Mouse (Mus musculus) spleen, postnatal 14 days (tissue): Measurements from ENCODE around the gene Ankrd13d.

ENCODE experiments used
- DNase-seq, 2 experiments: peaks; one replicate each; pipeline ENCODE4 v3.0.0; 2021 to 2022; ENCODE audit warnings: low spot score in 2 of 2

Gene Ankrd13d

DNA sequence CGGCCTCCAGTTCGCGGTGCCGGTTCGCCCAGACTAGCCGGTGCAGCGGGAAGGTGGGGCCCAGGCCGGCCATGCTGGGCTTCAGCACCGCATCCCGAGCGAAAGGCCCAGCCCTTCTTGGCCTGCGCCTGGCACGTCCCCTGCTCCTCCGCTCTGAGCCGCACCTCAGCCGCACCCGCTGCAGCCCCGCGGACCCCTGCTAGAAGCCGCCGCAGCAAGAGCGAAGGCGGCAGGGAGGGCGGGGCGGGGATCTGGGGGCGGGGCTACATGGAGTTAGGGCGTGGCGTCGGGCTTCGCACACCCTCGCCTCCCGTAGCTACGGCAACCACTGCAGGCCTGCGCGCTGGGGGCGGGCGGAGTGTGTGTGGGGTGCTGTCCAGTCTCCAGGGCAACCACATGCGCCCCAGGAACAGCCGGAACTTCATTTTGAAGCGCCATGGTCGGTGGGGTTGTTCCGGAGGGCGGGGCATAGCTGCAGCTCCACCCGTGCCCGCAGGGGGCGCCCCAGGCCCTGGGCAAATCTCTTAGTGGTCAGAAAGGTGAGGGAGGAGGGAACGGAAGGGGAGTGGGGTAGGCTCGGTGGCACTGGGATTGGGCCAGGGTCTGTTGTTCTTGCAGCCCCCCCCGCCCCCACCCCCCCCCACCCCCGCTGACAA lies at the start of gene Ankrd13d:
Gene Ankrd13d, minus strand, starts transcription at position 240 of the 656 bp plus-strand sequence.
- DNase-seq = peak; percentile 81 to 85

DNA sequence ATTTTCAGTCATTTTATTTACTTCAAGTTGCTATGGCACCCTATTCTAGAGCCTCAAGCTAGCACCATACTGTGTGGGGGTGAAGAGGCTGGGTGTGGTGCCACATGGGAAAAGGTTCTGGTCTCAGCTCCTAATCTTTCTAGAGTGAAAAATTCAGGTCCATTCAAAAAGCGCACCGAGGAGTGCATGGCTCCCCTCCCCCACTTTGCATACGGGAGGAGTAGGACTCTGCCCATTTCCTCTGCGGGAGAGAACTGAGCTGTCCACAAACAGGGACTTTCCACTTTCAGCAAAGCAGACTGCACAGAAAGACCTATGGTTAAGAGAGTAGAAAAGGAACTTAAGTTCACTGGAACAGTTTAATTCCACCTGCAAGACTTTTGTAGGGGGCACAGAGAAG lies 49.7 kb upstream of the Ankrd13d start:
- peak; percentile 27 for DNase-seq

DNA sequence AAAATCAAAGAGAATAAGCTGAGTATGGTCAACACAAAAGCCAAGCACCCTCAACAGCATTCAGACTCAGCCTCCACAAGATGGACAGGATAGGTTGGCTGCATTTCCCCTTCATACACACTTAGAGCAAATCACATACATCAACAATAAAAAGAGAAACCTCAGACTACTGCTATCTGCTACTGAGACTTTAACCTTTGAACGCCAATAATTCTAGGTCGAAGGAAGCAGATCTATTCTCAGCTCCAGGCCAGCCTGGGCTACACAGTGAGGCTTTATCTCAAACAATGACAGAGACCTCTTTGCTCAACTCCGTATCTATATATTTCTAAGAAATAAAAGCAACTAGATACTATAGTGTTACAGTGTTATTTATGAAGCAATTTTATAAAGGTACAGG lies 48.3 kb upstream of the Ankrd13d start:
- no peak for DNase-seq

DNA sequence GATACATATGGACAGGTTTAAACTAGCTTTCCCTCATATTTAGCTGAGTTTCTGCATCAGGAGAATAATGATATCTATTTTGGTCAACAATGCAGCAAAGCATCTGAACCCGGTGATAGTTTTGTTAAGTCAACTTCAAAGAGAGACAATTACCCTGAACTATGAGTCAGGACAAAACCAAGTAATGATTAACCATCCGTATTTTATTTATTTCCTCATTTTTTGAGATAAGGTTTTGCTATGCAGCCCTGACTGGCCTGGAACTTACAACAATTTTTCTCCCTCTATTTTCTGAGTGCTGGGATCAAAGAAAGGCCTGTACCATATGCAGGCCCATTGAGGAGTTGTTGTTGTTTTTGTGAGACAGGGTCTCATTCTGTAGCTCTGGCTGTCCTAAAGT lies 47.7 kb upstream of the Ankrd13d start:
- no peak for DNase-seq

DNA sequence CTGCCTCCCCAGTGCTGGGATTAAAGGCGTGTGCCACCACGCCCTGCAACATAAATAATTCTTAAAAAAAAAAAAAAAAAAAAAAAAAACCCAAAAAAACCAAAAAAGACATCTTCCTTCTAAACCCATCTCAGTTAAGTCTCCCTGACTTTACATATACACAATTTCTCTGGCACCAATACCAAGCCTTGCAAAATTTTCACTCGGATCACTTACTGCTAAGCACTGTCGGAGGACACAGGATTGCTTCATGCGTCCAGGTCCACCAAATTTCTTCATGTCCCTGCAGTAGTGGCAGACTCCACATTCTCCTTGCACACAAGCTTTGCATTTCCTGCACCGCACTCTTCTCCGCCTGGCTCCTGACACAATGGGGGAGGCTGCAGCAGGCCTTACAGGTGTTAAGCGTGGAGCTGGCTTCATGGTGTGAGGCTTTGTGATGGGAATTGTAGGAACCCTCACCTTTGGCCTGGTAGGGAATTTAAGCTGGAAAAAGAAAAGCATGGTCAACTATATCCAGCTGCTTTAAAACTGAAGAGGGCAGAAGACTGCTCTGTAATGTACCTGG lies 45.9 kb upstream of the Ankrd13d start:
- no peak for DNase-seq

DNA sequence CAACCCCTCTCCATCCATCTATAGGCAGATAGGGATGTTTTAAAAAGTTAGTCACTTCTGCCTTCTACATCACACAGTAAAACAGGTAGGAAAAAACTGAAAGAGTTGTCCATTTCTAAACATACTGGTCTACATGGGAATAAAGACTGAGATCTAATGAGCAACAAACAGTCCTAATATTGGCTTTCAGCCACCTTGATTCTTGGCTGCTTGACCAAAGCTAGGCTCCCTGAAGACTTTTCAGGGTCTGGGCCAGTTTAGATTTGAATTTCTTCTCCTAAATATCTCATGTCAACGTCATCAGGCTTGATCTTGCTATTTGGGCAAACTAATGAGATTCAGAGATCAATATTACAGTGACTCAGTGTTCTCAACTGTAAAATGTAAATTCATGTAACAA lies 43.9 kb upstream of the Ankrd13d start:
- DNase-seq = no peak

DNA sequence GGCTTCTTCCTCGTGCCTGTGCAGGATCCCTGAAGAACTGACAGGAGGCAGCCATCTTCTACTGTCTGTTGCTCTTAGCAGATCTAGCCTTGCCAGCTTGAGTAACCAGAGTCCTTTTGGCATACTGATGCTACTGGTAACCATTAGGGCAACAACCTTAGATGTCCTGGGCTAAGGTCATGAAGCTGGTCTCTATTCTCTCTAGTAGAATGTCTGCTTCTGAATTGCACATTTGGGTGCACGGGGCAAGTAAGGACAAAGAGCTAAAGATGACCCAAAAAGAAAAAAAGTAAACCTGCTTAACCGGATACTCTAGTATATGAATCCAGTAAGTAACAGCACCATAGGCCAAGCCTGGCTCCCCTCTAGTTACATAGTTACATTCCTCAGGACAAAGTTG lies 43.2 kb upstream of the Ankrd13d start:
- DNase-seq = no peak

DNA sequence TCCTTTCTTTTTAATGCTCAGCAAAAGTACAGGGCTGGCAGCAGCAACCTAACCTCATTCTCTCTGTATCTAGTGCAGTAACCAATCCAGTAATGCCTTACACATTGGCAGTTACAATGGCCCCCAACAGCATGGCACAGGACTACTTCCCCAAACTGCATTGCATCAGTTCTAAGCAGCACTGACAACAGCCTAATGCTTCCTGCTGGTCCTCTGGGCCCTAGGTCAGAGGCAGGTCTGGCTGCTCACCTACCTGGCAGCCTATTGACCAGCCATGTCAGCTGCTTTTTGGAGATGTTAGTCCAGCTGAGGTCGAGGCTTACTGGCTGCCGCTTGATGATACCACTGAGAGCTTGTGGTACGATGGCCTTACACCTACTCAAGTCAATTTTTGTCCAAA lies 39.2 kb upstream of the Ankrd13d start:
- DNase-seq = no peak

DNA sequence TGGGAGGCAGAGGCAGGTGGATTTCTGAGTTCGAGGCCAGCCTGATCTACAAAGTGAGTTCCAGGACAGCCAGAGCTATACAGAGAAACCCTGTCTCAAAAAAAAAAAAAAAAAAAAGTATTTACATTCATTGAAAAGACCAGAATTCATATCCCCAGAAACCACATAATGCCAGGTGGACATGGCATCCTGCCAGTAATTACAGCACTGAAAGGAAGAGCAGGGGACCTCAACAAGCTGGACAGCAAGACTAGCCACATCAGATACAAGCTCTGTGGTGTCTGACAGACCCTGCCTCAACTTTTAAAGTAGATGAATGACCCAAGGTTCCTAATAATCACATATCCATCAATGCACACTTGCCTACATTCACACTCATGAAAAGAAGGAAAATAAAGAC lies 38.7 kb upstream of the Ankrd13d start:
- no peak for DNase-seq

DNA sequence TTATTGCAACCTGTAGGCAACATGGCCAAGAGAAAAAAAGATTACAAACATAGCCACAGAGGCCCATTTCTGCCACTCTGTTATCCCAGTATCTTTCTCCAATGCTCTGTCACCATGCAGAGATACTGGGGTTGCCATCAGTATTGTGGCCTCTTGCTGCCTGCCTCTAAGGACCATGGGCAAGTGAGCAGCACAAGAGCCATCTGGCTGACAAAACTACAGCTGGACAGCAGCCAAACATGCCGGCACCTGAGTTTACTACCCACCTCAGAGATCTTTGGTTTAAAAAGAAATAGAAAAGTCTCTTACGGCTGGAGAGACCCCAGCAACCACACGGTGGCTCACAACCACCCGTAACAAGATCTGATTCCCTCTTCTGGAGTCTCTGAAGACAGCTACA lies 36.3 kb upstream of the Ankrd13d start:
- no peak for DNase-seq

DNA sequence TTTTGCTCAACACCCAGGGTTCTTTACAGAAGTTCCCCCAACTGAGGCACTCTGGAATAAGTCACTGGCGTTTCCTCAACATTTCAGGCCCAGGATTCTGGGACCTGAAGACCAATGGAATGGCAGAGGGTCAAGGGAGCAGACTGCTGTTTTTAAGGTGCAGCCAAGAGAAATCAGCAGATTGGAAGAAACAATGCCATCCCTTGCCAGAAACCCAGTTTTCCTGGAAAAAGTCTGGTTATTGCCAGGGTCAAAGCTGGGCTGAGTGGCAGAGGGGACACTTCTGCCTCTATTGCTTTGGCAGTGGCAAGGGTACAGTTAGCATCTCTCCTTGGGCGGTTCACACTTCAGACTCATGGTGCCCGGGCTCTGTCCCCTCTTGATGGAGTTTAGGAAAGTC lies 34.2 kb upstream of the Ankrd13d start:
- no peak for DNase-seq

DNA sequence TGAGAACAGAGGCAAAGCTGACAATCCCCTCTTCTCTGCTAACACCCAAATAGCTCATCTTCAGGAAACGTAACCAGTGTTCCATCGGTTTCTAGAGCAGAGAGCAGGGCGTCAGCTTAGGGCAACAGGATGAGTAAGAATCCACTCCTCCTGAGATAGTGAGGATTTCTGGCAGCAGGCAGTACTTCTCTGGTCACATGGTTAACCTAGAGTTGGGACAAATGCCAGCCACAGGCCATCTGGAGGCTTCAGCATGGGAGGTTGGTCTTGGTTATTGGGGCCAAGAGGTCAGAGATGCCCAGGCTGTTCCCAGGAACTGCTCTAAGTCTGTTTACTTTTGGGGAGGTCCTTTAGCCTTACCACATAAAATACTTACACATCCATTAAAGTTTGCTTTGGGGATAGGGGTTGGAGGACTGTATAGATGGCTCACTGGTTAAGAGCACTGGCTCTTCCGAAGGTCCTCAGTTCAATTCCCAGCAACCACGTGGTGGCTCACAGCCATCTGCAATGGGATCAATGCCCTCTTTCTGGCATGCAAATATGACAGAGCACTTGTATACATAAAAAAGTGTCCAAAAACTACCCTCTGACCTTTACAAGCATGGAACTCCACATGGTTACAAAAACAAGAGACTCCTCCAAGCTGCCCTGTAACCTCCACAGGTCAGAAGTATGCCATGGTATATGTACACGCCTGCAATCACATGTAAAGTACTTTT lies 32.4 kb upstream of the Ankrd13d start:
- no peak for DNase-seq

DNA sequence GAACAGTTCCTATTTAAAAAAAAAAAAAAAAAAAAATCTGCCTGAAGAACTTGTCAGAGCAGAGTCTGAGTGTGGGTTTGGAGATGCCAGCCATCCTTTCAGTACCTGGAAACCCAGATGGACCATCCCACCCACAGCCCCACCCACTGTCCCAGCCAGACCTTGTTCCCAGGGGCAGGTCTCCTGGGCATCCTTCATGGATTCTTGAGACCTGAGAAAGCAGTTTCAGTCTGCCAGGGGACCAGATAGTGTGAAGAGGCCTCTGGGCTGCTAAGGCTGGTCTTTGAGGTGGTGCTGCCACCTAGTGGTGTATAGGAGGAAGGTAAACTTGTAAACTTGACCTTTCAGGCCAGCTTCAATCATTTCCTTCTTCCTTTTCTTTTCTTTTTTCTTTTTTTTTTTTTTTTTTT lies 26.8 kb upstream of the Ankrd13d start:
- no peak for DNase-seq

DNA sequence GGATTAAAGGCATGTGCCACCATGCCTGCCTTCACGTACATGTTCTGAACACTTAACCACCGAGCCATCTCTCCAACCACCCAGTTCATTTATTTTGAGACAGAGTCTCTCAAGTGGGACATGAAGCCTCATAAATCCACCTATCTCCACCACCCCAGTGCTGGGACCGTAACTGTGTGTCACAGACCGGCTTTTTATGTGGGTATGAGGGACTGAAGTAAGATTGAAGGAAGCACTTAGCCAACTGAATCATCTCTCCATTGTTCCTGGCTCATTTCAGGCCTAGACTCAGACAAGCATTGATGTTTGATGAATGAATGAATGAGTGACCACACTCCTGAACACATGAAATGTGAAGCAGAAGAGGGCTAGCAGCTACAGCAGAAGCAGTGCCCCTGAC lies 26.4 kb upstream of the Ankrd13d start:
- DNase-seq = no peak

DNA sequence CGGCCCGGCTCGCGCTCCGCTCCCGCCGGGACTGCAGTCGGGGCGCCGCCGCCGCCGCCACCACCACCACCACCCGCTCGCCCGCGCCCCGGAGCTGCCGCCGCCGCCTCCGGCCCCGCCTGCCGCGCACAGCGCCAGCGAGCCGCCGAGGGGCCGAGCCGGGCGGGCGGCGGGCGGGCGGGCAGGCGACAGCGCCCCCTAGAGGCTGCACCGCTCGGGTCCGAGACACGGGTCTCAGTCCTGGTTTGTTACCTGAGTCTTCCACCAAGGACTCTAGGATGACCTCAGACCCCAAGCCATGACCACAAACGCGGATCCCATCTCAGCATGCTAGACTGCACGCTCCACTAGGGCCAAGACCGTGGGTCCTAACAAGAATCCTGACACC lies 23.2 kb upstream of the Ankrd13d start, which contains the start of gene Grk2:
Gene Grk2, minus strand, starts transcription at position 33 of the 388 bp plus-strand sequence.
- peak; percentile 82 to 89 for DNase-seq

DNA sequence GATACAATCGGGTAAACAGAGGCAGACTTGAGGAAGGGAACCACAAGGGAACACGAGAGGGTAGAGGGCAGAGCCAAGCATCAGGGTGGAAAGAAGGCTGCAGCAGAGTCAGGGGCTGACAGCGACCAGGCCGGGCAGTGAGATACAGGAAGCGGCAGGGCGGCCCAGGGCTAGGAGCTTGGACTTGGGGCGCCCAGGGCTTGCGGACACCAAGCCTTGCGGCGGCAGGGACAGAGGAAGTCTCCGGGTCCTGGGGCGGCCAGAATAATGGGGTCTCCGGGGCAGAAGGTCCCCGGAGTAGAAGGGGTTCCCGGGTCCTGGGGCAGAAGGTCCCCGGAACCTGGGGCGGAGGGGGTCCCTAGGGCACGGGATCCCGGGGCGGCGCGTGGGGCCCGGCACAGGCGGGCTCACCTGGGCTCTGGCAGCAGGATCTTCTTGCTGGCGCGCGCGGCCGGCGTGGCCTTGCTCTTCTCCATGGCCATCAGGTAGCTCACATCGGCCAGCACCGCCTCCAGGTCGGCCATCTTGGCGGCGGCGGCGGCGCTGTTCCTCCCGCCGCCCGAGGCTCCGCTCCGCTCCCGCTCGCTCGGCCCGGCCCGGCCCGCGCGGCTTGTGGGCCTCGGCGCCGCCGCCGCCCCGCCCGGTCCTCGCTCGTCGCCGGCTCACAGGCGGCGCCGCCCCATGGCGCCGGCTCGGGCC lies 22.7 kb upstream of the Ankrd13d start:
- peak in 1 of 2 experiments; percentile 42 for DNase-seq

DNA sequence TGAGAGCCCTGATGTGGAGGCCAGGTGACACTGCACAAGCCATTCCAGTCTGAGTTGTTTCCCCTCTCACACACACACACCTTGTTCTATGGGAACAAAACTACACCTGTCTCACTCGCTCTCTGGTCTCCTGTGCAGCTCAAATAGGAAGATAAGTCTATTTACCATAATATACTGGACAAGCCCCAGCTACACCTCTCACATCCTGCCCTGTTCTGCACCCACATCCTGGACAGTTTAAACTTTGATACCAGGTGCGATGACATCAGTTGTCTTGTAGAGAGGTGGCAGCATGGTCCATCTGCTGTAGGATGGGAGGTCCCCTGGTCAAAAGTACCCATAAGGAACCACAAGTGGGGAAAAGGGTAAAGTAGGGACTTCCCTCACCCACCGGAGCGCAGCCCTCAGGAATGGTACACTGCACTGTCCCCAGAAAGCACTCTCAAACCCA lies 22.0 kb upstream of the Ankrd13d start:
- no peak for DNase-seq

DNA sequence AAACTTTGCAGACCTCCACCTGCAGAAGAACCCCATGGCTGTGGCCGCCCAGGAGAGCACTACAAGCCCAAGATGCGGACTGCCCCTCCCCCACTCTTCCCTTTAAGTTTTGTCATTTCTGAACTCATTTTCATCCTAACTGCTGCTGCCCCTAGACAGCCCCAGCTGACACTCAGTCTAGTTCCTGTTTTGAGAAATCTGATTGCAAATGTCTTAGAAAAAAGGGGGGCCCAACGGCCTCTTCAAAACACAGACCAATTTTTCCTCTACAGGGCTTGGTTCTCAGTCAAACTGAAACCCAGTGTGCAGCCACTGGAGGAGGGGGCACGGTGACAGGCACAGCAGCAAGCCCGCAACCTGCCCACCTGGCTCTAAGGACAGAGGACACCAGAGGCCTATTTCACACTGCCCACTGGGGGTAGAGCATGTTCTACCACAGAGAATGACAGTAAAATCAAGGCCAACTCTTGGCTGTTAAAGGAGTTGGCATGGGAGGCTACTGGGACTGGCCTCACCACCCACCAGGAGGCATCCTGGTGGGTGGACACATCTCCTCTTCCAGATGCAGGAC lies 21.4 kb upstream of the Ankrd13d start:
- peak in 1 of 2 experiments; percentile 61 for DNase-seq

DNA sequence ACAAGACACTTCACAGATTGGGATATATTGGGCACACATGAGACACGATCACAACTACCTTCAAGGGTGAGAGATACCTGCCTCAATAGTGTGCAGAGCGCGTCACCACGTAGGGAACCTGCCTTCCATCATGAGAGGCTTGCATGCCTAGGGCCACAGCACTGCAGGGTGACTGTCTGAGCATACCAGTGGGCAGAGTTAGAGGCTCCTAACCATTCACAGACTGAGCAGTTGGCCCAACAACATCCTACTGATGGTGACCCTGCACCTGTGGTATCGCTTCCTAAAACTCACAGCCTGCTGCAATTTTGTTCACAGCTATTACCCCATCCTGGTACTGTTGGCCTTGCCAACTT lies 20.7 kb upstream of the Ankrd13d start:
- DNase-seq = no peak

DNA sequence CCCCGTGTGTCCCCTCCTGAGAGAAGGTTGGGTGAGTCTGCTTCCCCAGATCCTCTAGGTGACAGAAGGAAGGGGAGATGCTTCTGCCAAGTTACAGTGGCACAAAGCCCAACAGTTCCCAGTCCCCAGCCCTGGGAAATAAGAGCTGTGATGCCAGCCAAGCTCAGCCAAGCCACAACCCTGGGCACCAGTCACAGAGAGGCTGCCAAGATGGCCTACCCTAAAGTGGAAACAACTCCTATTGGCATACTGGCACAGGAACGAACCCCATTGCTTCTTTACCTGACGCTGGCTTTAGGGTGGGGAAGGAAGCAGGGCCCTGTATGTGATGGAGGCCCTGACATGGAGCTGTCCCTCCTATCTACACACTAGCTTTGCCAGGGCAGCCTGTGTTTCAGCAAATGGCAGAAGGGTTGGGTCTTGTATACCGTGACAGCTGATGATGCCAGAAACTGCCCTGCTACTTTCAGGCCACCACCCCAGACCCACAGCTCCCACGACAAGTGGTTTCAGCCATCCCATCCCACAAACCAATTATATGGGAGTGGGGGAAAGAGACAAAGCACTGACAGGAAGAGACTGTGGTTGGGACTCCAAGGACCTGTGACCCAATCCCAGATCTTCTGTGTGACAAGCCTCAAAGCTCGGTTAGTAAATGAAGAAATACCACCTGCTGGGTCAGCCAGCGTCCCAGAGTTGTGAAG lies 20.2 kb upstream of the Ankrd13d start:
- no peak for DNase-seq
